Mouse (Mus musculus): ENCODE results near the gene Hoxa3.

Hoxa3 gene

GRCm38 (mm10) chr6:52168191-52169055 is 44.7 kb downstream of the Hoxa3 start:
- DNase-seq (ENCODE audit: low read depth, low spot score), result no peak

- no peak for DNase-seq (ENCODE audit: low read depth, low spot score)
Observed at GRCm38 (mm10) chr6:52167736-52168161, 45.4 kb downstream of the Hoxa3 start.

GRCm38 (mm10) chr6:52167176-52167575 is 46.0 kb downstream of the Hoxa3 start:
- DNase-seq (ENCODE audit: low read depth, low spot score), result no peak

GRCm38 (mm10) chr6:52166431-52167077 is 46.6 kb downstream of the Hoxa3 start:
- DNase-seq (ENCODE audit: low read depth, low spot score), result no peak

- DNase-seq (ENCODE audit: low read depth, low spot score), result no peak
Observed at GRCm38 (mm10) chr6:52165441-52166370, 47.4 kb downstream of the Hoxa3 start.

GRCm38 (mm10) chr6:52164626-52165440 is 48.3 kb downstream of the Hoxa3 start, which contains the start of gene Hoxa2:
Gene Hoxa2, minus strand, starts transcription at chr6:52164831.
- no peak for DNase-seq (ENCODE audit: low read depth, low spot score)

- DNase-seq (ENCODE audit: low read depth, low spot score), result no peak
Observed at GRCm38 (mm10) chr6:52164051-52164625, 49.0 kb downstream of the Hoxa3 start.

- no peak for DNase-seq (ENCODE audit: low read depth, low spot score)
Observed at GRCm38 (mm10) chr6:52163366-52164031, 49.6 kb downstream of the Hoxa3 start.

GRCm38 (mm10) chr6:52162611-52163365 is 50.3 kb downstream of the Hoxa3 start:
- DNase-seq (ENCODE audit: low read depth, low spot score), result no peak

GRCm38 (mm10) chr6:52162093-52162380 is 51.1 kb downstream of the Hoxa3 start:
- DNase-seq (ENCODE audit: low read depth, low spot score), result no peak

GRCm38 (mm10) chr6:52161336-52162092 is 51.6 kb downstream of the Hoxa3 start:
- no peak for DNase-seq (ENCODE audit: low read depth, low spot score)

- no peak for DNase-seq (ENCODE audit: low read depth, low spot score)
Observed at GRCm38 (mm10) chr6:52160511-52161335, 52.4 kb downstream of the Hoxa3 start.

GRCm38 (mm10) chr6:52159979-52160378 is 53.2 kb downstream of the Hoxa3 start:
- DNase-seq (ENCODE audit: low read depth, low spot score), result no peak

- no peak for DNase-seq (ENCODE audit: low read depth, low spot score)
Observed at GRCm38 (mm10) chr6:52159164-52159761, 53.9 kb downstream of the Hoxa3 start.

GRCm38 (mm10) chr6:52158276-52159051 is 54.7 kb downstream of the Hoxa3 start, which contains the start of gene Hoxa1:
Gene Hoxa1, minus strand, starts transcription at chr6:52158317.
- peak; percentile 84 for DNase-seq (ENCODE audit: low read depth, low spot score)

GRCm38 (mm10) chr6:52157466-52158275 is 55.5 kb downstream of the Hoxa3 start:
- DNase-seq (ENCODE audit: low read depth, low spot score), result no peak

Measured in forelimb bud, embryonic 11.5 days (tissue).